Mouse (Mus musculus) left cerebral cortex, adult 6 months (tissue): Measurements from ENCODE around the gene Itga2. TPM values are rescaled to one million over a fixed set of nuclear protein-coding genes. Genes with fewer than 3 reads are reported as not detected.

Source experiments
- long read RNA-seq, 2 experiments: library from polyadenylated mRNA; unstranded; transcript quantifications; one replicate each; pipeline ENCODE4 v2.0.0; 2019 to 2020
- polyA plus RNA-seq: library from polyadenylated mRNA; unstranded; fragments of <200 nt; fragmentation: Nextera tagmentation; gene quantifications from 2 replicates; pipeline ENCODE4 v1.2.3, GENCODE M21; 2021

The Itga2 gene
- 0.01 TPM in 1 of 2 replicates, not detected in the other for polyA plus RNA-seq
- long read RNA-seq, experiment 1 = 0 reads
- long read RNA-seq, experiment 2 = 0 reads

GRCm38 (mm10) chr13:114931775-114932294, at the start of gene Itga2:
Itga2 (minus strand) TSS chr13:114932100.

GRCm38 (mm10) chr13:114817751-114818360, 114.0 kb downstream of the Itga2 start, which contains the start of gene Mocs2:
Mocs2 (plus strand) TSS chr13:114818236.

Other genes with a start within 250 kb of the Itga2 start
- gene Mocs2, start 113.9 kb downstream of the Itga2 start, polyA plus RNA-seq = 102 and 118 TPM in 2 replicates
- 1.4 and 2.0 TPM in 2 replicates for gene Pelo, start 158.1 kb upstream of the Itga2 start, polyA plus RNA-seq
- gene Gm49395, start 169.8 kb upstream of the Itga2 start, polyA plus RNA-seq = 2.2 and 2.6 TPM in 2 replicates
- gene Itga1, start 169.9 kb upstream of the Itga2 start, polyA plus RNA-seq = 0.92 and 1.0 TPM in 2 replicates